Mouse (Mus musculus) heart, adult 2 months (tissue): ENCODE results near the gene Plau.

Source experiments
- CTCF ChIP-seq: fragments of 200-600 bp; IDR thresholded peaks from 2 replicates; pipeline ENCODE4 v1.8.1; 2022; ENCODE audit warnings: antibody characterized with exemption, mild to moderate bottlenecking, moderate library complexity
- EP300 ChIP-seq: fragments of 200-500 bp; IDR thresholded peaks from 2 replicates; pipeline ENCODE4 v1.6.1; 2011; ENCODE audit warnings: low read depth, low read length, control low read depth; ENCODE audit not compliant: insufficient read depth
- POLR2A ChIP-seq: fragments of 200-500 bp; IDR thresholded peaks from 2 replicates; pipeline ENCODE4 v1.6.1; 2011; ENCODE audit warnings: mild to moderate bottlenecking, low read depth, low read length, control low read depth; ENCODE audit not compliant: insufficient read depth

DNA sequence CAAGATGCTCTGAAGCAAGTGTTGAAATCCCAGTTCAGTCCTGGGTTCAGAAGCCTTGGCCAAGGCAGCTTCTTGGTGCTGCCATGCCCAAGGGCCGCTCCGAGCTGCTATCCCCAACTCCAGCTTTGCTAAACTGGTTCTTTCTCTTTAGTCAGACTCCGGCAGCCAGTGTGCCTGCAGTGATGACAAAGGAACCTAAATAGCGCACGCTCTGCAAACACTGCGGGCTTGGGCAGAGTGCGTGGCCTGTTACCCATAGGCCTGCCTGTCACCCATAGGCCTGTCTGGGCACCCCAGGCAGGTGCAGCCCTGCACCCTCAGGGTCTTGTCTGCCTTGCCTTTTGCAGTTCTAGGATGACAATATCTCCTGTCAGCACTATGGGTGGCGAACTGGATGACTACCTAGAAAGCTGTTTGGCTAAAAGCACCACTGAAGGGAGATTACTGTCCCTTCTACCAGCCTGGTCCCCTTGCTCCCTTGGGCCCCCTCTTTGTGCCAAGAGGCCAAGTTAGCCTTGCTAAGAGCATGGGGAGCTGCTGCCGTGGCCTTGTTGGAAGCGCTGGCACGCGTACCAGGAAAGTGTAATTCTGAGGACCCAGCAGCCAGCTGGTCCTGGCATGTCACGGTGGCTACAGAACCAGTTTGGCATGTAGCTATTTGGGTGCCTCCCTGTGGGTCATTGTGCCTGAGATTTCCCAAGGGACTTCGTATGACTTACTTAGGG is 30.2 kb upstream of the Plau start:
- no peak for TF ChIP-seq EP300
- TF ChIP-seq POLR2A = no peak
- no peak for TF ChIP-seq CTCF
